Mouse (Mus musculus): ENCODE results near the gene Gm49384.

Gene Gm49384

DNA sequence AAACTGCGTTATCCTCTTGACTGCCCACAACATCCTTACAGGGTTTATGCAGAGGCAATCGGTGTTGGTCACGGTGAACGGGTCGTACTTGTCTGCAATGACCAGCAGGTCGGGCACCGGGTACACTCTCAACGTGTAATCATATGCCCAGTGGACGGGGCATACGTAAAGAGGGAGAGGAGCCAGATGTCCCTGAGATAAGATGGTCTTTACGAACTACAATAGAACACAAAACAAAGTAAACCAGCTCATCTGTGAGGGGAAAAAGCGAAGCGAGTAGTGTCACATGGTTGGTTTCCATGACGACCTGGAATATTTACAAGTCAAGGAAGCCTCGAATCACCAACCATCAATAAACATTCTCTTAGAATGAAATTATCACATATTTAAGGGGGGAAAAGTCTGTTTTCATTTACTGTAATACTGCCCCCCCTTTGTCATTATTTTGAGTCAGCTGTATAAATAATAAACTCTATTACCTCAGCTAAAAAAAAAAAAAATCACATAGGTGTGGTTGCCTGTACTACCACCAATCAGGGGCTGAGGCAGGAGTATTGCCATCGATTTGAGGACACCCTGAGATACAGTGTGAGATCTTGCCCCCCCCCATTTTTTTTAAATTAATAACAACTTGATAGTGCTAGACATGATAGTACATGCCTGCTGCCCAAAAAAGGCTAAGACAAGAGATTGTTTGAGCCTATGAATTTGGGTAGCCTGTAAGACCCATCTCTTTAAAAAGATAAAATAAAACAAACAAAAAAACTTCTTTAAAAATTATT lies at the start of gene Gm49384:
Gene Gm49384 (minus strand): TSS at position 216 of the 782 bp plus-strand sequence.
- no peak for DNase-seq (ENCODE audit: low spot score)

GRCm38 (mm10) chr12:69253806-69254205 lies 49.7 kb upstream of the Gm49384 start:
- DNase-seq (ENCODE audit: low spot score), result no peak

DNA sequence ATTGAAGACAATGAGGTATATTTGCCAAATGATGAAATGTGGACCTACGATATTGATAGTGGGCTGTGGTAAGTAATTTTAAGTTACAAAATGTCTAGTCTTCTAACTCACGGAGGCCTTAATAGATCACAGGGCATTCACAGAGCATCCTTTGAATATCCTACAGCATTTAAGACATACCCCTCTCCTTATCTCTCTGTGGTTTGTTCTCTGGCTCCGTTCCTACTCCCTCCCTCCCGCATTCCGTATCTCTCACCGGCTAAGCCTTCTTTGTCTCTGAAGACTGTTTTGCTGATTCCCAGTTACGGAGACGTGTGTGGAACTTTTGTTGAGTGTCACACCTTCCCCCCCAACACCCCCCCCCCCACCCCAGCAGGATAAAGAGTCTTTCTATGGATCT lies 46.7 kb upstream of the Gm49384 start:
- DNase-seq (ENCODE audit: low spot score), result no peak

GRCm38 (mm10) chr12:69249766-69250165 lies 45.7 kb upstream of the Gm49384 start:
- DNase-seq (ENCODE audit: low spot score), result no peak

DNA sequence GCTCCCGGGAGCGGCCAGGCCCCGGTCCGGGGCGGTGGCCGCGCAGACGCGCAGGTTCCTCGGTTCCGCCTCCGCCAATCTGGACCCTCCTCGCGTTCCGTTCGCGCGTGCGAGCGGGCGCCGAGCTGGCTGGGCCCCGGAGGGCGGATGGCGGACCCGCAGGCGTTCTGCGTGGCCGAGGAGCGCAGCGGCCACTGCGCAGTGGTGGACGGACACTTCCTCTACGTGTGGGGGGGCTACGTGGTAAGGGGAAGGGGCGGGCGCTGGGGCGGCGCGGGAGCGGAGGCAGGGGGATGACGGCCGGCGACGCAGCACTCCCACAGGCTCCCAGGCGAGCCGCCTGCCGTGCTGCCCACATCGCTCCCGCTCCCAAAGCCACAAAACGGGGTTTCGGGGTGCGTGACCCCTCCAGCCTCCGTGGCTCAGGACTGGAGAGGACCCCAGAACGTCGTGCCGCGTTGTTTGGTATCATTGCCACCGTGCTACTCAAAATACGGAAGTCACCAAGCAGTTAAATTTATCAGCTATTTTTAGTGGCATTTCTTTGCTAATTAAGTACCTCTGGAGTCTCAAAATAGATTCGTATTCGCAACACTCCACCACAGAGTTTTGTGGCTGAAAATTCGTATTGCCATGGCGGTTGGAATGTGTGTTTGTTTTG lies 37.8 kb upstream of the Gm49384 start:
- DNase-seq (ENCODE audit: low spot score), result peak; percentile 27

- no peak for DNase-seq (ENCODE audit: low spot score)
Measured at GRCm38 (mm10) chr12:69241405-69241770, 37.3 kb upstream of the Gm49384 start.

GRCm38 (mm10) chr12:69240876-69241275 lies 36.8 kb upstream of the Gm49384 start, which contains the start of gene Klhdc1:
Gene Klhdc1 (plus strand): TSS chr12:69241176.
- no peak for DNase-seq (ENCODE audit: low spot score)

DNA sequence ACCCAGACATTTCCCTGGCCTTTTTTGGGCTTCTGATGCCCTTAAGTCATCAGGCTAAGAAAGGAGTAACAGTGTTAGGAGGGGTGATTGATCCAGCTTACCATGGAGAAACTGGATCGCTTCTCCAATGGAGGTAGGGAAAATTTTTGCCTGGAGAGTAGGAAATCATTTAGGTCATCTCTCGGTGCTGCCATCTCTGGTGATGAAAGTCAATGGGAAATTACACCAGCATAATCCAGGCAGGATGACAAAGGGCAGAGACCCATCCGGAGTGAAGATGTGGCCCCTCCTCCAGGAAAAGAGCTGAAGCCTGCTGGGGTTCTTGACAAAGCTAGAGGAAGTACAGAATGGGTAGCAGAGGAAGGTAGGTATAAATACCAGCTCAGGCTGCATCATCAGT lies 34.2 kb upstream of the Gm49384 start:
- no peak for DNase-seq (ENCODE audit: low spot score)

DNA sequence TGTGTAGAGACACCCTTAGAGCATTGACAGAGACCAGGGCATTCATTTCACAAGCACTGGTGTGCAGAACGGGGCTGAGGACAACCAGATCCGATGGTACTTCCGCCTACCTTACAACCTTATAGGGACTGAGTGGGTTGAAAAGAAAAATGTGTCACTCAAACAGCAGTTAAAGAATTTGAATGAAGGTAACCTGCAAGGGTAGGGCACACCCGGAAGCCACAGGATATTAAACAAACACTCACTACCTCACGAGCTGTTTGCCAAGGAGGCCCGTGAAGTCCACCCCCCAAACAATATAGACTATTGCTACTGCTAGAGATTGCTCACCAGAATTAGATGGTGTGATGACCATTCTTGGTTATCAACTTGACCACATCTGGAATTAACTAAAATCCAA lies 31.7 kb upstream of the Gm49384 start:
- no peak for DNase-seq (ENCODE audit: low spot score)

DNA sequence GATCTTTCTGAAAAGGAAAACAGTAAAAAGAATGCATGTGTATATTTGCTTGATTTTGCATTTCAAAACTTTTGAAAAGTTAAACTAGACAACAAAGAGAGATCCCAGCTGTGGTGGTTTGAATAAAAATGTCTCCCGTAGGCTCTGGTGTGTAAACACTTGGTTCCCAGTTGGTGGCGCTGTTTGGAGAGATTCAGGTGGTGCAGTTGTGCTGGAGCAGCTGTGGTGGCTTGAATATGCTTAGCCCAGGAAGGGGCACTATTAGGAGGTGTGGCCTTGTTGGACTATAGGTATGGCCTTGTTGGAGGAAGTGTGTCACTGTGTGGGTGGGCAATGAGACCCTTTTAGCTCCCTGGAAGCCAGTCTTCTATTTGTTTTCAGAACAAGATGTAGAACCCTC lies 25.2 kb upstream of the Gm49384 start:
- no peak for DNase-seq (ENCODE audit: low spot score)

DNA sequence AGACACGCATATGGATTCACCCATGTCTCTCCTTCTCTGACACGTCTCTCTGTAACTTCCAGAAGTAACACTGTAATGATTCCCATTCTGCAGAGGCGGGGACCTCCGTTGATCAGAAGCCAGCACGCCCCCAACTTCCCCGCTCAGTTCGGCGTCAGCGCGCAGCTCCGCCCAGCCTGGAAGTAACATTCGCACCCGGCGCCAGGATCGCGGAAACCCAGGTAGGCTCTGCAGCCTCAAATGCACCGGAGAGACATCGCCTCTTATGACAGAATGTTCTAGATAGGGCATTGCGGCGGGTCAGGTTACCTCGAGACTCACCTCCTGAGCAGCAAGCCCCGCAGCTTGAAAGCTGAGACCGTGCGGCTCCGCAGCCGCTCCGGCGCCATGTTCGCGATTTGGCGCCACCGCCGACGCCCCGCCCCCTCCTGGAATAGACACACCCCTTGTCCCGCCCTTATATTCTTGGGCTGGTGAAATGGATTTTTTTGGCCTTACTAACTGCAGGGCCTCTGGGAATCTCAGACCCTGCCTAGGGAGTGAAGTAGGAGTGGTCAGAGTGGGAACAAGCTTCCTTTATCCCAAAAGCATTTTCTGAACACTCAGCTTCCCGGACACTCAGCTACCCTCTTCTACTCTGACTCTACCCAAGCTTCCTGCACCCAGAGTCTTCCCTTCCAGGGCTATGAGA lies 23.9 kb upstream of the Gm49384 start, which contains the start of gene Pole2:
Gene Pole2 (minus strand): TSS at position 420 of the 691 bp plus-strand sequence.
- DNase-seq (ENCODE audit: low spot score), result peak; percentile 59

GRCm38 (mm10) chr12:69220613-69221277 lies 16.7 kb upstream of the Gm49384 start:
- DNase-seq (ENCODE audit: low spot score), result no peak

GRCm38 (mm10) chr12:69216587-69216986 lies 12.5 kb upstream of the Gm49384 start:
- no peak for DNase-seq (ENCODE audit: low spot score)

DNA sequence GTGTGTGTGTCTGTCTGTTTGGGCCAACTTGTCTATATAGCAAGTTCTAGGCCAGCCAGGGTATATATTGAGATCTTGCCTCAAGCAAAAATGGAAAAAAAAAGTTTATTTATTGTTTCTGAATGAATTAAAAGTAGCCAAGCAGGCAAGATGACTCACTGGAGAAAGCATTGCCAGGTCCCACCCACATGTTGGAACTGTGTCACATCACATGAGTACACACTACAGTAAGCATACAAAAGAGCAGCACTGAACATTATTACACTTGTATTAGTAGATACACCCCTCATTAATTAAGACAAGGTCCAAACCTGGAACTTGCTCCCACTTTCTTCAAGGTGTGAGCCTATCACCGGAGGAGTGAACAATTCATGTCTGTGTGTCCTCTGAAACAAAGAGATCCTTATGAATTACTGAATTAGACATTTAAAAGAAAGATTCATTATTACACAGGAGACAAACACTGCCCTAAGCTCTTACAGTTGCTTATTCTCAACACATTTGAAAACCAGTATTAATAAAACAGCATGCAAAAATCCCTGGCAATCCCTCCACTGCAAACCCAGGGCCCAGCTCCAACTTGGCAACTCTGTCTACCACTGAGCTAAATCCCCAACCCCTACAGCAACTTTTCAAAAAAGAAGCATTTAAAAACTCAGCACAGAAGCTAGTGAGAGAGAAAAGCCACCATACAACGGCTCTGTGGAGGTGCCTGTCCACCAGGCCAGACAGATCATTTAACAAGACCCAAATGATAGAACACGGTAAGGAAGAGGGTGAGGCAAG lies 11.1 kb upstream of the Gm49384 start:
- DNase-seq (ENCODE audit: low spot score), result no peak

DNA sequence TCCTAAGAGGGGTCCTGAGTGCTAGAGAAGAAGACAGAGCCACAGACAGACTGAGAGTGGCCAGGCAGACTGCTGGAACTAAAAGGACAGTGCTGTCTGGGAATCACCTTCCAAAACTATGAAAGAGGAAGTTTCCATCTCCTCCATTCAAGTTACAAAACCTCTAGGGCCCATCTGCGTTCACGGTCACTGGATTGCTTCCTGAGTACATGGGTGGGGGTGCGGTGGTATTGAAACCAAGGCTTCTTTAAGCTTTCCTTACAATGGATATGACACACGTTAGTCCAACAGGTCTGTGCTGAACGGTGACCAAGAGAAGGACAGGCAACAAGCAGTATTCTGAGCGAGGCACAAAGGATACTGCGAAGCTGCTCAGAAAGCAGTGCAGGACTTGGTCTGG lies 10.3 kb upstream of the Gm49384 start:
- no peak for DNase-seq (ENCODE audit: low spot score)

GRCm38 (mm10) chr12:69213186-69213777 lies 9.2 kb upstream of the Gm49384 start:
- DNase-seq (ENCODE audit: low spot score), result no peak

DNA sequence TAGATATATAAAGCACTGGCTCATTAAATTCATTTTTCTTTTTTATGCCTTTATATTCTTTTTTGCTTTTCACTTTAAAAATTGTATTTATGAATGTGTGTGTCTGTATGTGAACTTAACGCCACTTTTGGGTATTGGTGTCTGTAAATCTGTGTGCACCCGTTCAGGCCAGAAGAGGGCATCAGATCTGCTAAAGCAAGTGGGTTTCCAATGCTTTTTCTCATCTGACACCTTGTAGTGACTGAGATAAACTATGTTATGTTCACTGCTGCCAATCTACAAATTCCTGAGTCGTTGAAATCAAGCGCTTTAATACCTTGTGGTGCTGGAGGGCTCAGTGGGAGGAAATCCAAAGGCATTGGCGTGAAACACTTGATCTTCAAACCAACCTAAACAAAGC lies 7.0 kb upstream of the Gm49384 start:
- DNase-seq (ENCODE audit: low spot score), result no peak

DNA sequence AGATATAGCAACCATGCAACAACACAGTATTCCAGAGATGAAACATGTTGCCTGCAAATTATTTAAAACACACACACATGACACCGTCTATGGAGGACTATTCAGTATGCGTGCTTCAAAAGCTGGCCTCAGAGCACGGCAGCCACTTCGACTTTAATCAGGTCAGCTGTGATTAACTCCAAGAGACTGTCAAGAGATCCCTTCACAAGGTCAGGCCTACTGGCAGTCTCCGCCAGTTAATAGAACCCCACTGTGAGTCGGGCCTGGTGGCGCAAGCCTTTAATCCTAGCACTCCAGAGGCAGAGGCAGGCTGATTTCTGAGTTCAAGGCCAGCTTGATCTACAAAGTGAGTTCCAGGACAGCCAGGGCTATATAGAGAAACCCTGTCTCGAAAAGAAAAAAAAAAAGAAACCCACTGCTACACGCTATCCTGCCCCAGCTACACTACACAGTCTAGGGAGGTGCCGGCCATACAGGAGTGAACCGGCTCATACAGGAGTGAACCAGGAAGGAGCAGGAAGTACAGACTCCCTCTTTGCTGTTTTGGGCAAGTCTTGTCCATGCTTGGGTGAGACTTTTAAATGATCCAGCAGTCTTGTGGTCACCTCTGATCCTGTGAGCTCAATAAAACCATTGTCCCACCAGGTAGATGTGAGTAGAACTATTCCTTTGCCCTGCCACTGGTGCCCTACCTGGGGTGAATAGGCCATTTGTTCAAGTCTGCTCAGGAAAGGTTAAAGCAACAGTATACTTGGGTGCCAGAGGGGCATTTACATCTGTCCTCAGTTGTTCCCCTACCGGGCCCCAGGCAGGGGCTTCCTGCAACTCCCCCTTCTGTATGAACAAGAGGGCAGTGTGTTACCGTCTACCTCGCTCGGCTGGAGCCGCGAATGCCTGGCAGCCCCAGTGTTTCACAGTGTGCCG lies 6.3 kb upstream of the Gm49384 start:
- no peak for DNase-seq (ENCODE audit: low spot score)

GRCm38 (mm10) chr12:69208520-69208919 lies 4.5 kb upstream of the Gm49384 start:
- DNase-seq (ENCODE audit: low spot score), result no peak

- no peak for DNase-seq (ENCODE audit: low spot score)
Measured at GRCm38 (mm10) chr12:69207926-69208325, 3.9 kb upstream of the Gm49384 start.

All from urinary bladder, postnatal 10 days (tissue).